Mouse (Mus musculus) brain, embryonic 14.5 days (tissue): Measurements from ENCODE around the gene Fbln1. TPM values are rescaled to one million over a fixed set of nuclear protein-coding genes. Genes with fewer than 3 reads are reported as not detected.

Experiments
- DNase-seq: peaks from one replicate; pipeline ENCODE4 v3.0.0-alpha.2; 2011; ENCODE audit warnings: low read depth
- CTCF ChIP-seq: fragments of 200-500 bp; IDR thresholded peaks from 2 replicates; pipeline ENCODE4 v1.5.1; 2012; ENCODE audit warnings: inconsistent platforms, mild to moderate bottlenecking, moderate library complexity, borderline replicate concordance; ENCODE audit not compliant: insufficient read depth, insufficient read length; ENCODE audit errors: extremely low read depth
- POLR2A ChIP-seq: fragments of 200-500 bp; IDR thresholded peaks from 2 replicates; pipeline ENCODE4 v1.6.1; 2012; ENCODE audit warnings: mild to moderate bottlenecking, inconsistent platforms, borderline replicate concordance; ENCODE audit not compliant: poor library complexity, insufficient read depth, insufficient read length, severe bottlenecking; ENCODE audit errors: extremely low read depth
- polyA plus RNA-seq: library from polyadenylated mRNA; depleted of rRNA; stranded (reverse); fragments of >200 nt; gene quantifications from 2 replicates; pipeline ENCODE4 v1.2.3, GENCODE M21; 2012

Gene Fbln1
- polyA plus RNA-seq, 1 experiment, result 59.3 TPM

- no peak for DNase-seq
- TF ChIP-seq POLR2A, result no peak
- TF ChIP-seq CTCF, result no peak
These were observed 62.1 kb downstream of the Fbln1 start for GRCm38 (mm10) chr15:85267891-85268290.

- peak; percentile 54 for DNase-seq
- no peak for TF ChIP-seq POLR2A
- TF ChIP-seq CTCF, result no peak
These were observed 67.2 kb downstream of the Fbln1 start for GRCm38 (mm10) chr15:85272988-85273387.

- TF ChIP-seq CTCF (no peak), POLR2A (no peak)
These were observed 71.5 kb downstream of the Fbln1 start for GRCm38 (mm10) chr15:85277221-85277620.

DNA sequence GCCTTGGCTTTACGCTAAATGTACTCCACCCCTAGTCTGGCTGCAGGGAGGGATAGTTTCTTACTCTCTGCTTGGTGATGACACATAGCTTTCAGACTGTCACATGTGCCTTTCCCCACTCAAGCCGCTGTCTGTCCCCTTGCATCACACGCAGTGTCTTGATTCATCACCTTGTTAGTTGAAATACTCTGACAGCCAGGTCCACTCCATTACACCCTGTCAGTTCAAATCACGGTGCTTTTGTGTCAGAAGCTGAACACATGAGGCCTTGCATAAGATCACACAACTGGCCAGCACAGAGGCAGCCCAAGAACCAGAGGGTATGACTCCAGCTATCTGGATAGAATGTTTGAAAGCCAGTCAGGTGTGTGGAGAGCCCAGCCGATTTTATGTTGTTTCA, 73.2 kb downstream of the Fbln1 start:
- TF ChIP-seq POLR2A, result no peak
- no peak for TF ChIP-seq CTCF
- no peak for DNase-seq

More at GRCm38 (mm10) chr15:85277221-85277620, 71.5 kb downstream of the Fbln1 start:
- DNase-seq, result no peak

- DNase-seq, result no peak
- TF ChIP-seq POLR2A (no peak), CTCF (no peak)
These were observed 76.3 kb downstream of the Fbln1 start for GRCm38 (mm10) chr15:85282021-85282420.

- TF ChIP-seq POLR2A, result no peak
- no peak for TF ChIP-seq CTCF
- DNase-seq, result peak; percentile 27
These were observed 78.9 kb downstream of the Fbln1 start for GRCm38 (mm10) chr15:85284651-85285050.

- TF ChIP-seq CTCF (peak; percentile 28; the same call in 1 of the 2 replicates), POLR2A (no peak)
- no peak for DNase-seq
These were observed 88.9 kb downstream of the Fbln1 start for GRCm38 (mm10) chr15:85294632-85295031.

- TF ChIP-seq CTCF (no peak), POLR2A (no peak)
These were observed 89.8 kb downstream of the Fbln1 start for GRCm38 (mm10) chr15:85295544-85295943.

GRCm38 (mm10) chr15:85295977-85296376, 90.2 kb downstream of the Fbln1 start:
- no peak for TF ChIP-seq CTCF
- TF ChIP-seq POLR2A, result no peak
- DNase-seq, result peak; percentile 46

More at GRCm38 (mm10) chr15:85295544-85295943, 89.8 kb downstream of the Fbln1 start:
- no peak for DNase-seq

GRCm38 (mm10) chr15:85296538-85296937, 90.8 kb downstream of the Fbln1 start:
- TF ChIP-seq POLR2A (no peak), CTCF (no peak)
- DNase-seq, result no peak

DNA sequence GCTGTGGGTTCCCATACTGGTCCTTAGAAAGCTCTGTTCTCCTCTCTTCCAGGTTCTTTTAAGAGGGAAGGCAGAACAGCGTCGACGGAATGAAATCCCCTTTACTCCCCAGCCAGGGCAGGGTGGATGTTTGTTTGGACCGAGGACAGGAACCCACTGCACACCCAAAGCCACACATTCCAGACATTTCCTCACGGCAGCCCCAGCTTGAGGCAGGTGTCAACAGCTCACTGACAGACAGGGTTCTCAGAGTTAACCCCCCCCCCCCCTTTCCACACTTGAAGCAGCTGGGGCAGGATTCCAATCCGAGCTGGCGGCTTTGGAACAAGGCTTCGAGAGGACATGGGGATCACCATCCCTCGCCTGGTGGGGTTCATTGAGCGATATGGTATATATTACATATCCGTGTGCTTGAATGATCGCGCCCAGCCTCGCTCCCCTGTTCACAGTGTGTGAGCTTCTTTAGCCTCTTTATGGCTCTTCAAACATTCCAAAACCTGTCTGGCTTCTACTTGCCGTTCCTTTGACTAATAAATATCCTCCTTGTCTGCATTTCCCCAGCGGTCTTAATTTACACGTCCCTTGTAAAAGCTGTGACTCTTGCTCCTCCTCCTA, 92.5 kb downstream of the Fbln1 start:
- peak; percentile 32 for DNase-seq
- TF ChIP-seq CTCF, result no peak
- no peak for TF ChIP-seq POLR2A

GRCm38 (mm10) chr15:85298946-85299345, 93.2 kb downstream of the Fbln1 start:
- no peak for TF ChIP-seq CTCF
- no peak for TF ChIP-seq POLR2A
- DNase-seq, result no peak

DNA sequence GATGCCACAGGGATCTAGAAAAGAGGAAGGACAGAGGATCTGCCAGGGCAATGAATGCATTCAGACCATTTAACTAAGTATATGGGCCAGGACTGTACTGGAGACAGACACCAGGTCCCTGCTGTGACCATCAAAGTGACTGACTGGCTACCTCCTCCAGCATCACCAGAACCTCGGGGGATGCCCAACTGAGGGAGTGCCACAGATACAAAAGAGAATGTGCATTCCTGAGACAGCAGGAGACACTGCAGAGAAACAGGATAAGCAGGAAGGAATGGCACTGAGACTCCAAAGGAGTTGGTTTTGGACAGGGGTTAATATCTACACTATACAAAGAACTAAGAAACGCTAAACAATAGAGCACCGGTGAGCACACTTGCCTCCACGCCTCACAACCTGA, 97.5 kb downstream of the Fbln1 start:
- no peak for TF ChIP-seq CTCF
- TF ChIP-seq POLR2A, result no peak

GRCm38 (mm10) chr15:85303976-85304375, 98.2 kb downstream of the Fbln1 start:
- TF ChIP-seq POLR2A (no peak), CTCF (no peak)
- no peak for DNase-seq

More for the DNA sequence above, 97.5 kb downstream of the Fbln1 start:
- DNase-seq, result no peak

GRCm38 (mm10) chr15:85307061-85307660, 101.4 kb downstream of the Fbln1 start:
- TF ChIP-seq CTCF (no peak), POLR2A (no peak)
- DNase-seq, result no peak
